In the genomic region with DNA sequence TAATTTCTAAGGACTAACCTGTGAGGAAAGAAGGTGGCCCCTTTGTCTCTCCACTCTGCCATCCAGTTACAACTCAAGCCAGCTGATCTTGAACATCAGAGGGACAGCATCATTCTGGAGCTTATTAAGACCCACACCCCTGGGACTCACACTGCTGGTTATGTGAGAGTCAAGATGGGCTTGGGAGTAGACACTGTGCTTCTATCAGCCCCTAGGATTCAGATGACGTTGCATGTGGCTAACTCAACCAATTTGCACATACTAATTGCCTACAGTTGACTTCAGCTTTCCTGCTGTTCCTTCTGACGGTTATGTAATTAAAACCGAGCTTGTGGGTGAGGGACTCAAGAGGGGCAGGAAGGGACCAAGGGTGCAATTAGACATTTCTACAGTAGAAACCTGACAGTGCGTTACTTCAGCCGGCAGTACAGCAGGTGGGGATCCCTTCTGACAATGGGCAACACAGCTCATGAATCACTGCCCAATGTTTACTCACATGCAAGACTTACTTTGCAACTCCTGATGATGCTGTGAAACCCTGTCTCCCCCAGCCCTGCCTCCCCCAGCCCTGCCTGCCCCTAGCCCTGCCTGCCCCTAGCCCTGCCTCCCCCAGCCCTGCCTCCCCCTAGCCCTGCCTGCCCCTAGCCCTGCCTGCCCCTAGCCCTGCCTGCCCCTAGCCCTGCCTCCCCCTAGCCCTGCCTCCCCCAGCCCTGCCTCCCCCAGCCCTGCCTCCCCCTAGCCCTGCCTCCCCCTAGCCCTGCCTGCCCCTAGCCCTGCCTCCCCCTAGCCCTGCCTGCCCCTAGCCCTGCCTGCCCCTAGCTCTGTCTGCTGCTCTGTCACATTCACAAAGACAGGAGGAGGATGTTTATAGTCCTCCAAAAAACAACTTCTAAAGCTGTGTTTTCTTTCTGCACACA, we compare ENCODE assay signal across 17 mouse cellular contexts.
DNase-seq lines count a peak whose midpoint lies in the region; ATAC-seq lines count a peak whose summit lies in the region.
"Had no signal": no experiment of that assay in that cellular context is flagged by ENCODE, and none has a peak within 500 bp of the region (broad histone marks: within the 10 kb centered on the region; RNA-seq: fewer than 3 reads in every experiment).

No protein-coding gene starts in this region.

- no peak overlapping the region for H3K4me2 ChIP-seq in heart, embryonic 12.5 days
- no peak overlapping the region for H3K4me2 ChIP-seq in kidney, embryonic 15.5 days
- H3K4me2 ChIP-seq: embryonic facial prominence, embryonic 12.5 days; hindbrain, embryonic 14.5 days; liver, embryonic 11.5 days; lung, embryonic 15.5 days; neural tube, embryonic 13.5 days had no signal

- WGBS in heart, embryonic 10.5 days, result 27% methylated on average over 5 of the region's 5 CpGs
- 41% methylated on average over 5 of the region's 5 CpGs for WGBS in heart, embryonic 12.5 days
- 18% methylated on average over 5 of the region's 5 CpGs for WGBS in kidney, embryonic 15.5 days

- ATAC-seq in heart, embryonic 12.5 days (ENCODE audit: insufficient number of reproducible peaks, low FRiP score), result no peak
- peak; percentile 83 for ATAC-seq in kidney, embryonic 15.5 days (replicated peaks; ENCODE audit: low FRiP score)
- ATAC-seq: intestine, postnatal 0 days had no signal

- no peaks in the 10 kb centered on the region for H3K9me3 ChIP-seq in heart, embryonic 10.5 days
- H3K9me3 ChIP-seq in heart, embryonic 12.5 days (replicated peaks), result no peaks in the 10 kb centered on the region
- H3K9me3 ChIP-seq in kidney, embryonic 15.5 days (replicated peaks), result no peaks in the 10 kb centered on the region
- H3K9me3 ChIP-seq: embryonic facial prominence, embryonic 12.5 days; lung, embryonic 15.5 days; neural tube, embryonic 13.5 days had no signal

- no peaks in the 10 kb centered on the region for H3K36me3 ChIP-seq in heart, embryonic 10.5 days
- no peaks in the 10 kb centered on the region for H3K36me3 ChIP-seq in heart, embryonic 12.5 days
- H3K36me3 ChIP-seq in kidney, embryonic 15.5 days, result no peaks in the 10 kb centered on the region
- H3K36me3 ChIP-seq: embryonic facial prominence, embryonic 12.5 days; lung, embryonic 15.5 days; neural tube, embryonic 13.5 days had no signal

- H3K27ac ChIP-seq in heart, embryonic 10.5 days, result no peak overlapping the region
- H3K27ac ChIP-seq in heart, embryonic 12.5 days (ENCODE audit: poor library complexity, severe bottlenecking), result no peak overlapping the region
- H3K27ac ChIP-seq in kidney, embryonic 15.5 days, result 0 out of 2 replicates have a peak overlapping the region, but pooled peaks have one; percentile 18
- H3K27ac ChIP-seq: embryonic facial prominence, embryonic 12.5 days; hindbrain, embryonic 14.5 days; lung, embryonic 15.5 days; neural tube, embryonic 13.5 days had no signal

- H3K27me3 ChIP-seq in heart, embryonic 10.5 days (ENCODE audit: insufficient read depth, poor library complexity, severe bottlenecking), result no peaks in the 10 kb centered on the region
- H3K27me3 ChIP-seq in heart, embryonic 12.5 days (replicated peaks), result no peaks in the 10 kb centered on the region
- H3K27me3 ChIP-seq in kidney, embryonic 15.5 days, result no peaks in the 10 kb centered on the region
- H3K27me3 ChIP-seq: embryonic facial prominence, embryonic 12.5 days; lung, embryonic 15.5 days; neural tube, embryonic 13.5 days had no signal

- no peak overlapping the region for H3K4me3 ChIP-seq in heart, embryonic 10.5 days
- H3K4me3 ChIP-seq in heart, embryonic 12.5 days, result no peak overlapping the region
- no peak overlapping the region for H3K4me3 ChIP-seq in kidney, embryonic 15.5 days (replicated peaks)
- H3K4me3 ChIP-seq: embryonic facial prominence, embryonic 12.5 days; lung, embryonic 15.5 days; neural tube, embryonic 13.5 days had no signal

- no peaks in the 10 kb centered on the region for H3K4me1 ChIP-seq in heart, embryonic 10.5 days
- H3K4me1 ChIP-seq in heart, embryonic 12.5 days (replicated peaks), result no peaks in the 10 kb centered on the region
- 0 out of 2 replicates have a peak, but pooled peaks cover 4% of the 10 kb centered on the region for H3K4me1 ChIP-seq in kidney, embryonic 15.5 days
- H3K4me1 ChIP-seq: embryonic facial prominence, embryonic 12.5 days; lung, embryonic 15.5 days; neural tube, embryonic 13.5 days had no signal

- H3K9ac ChIP-seq in heart, embryonic 12.5 days, result no peak overlapping the region
- no peak overlapping the region for H3K9ac ChIP-seq in kidney, embryonic 15.5 days
- H3K9ac ChIP-seq: embryonic facial prominence, embryonic 12.5 days; hindbrain, embryonic 14.5 days; lung, embryonic 15.5 days; neural tube, embryonic 13.5 days had no signal

- DNase-seq in adrenal gland, postnatal 36 days, result peak; percentile 6 to 9
- no peak for DNase-seq in adrenal gland, adult 8-10 months
- DNase-seq in heart, embryonic 10.5 days (ENCODE audit: low spot score), result peak; percentile 35
- peak; percentile 32 for DNase-seq in ES-CJ7 (ENCODE audit: low read depth, low spot score)
- no peak for DNase-seq in frontal cortex, postnatal 36 days (ENCODE audit: low spot score in 2 of 2)
- DNase-seq in layer of hippocampus, adult 8-10 months (ENCODE audit: low spot score in 2 of 2), result no peak
- DNase-seq: cerebellum, adult 11-12 months; right cerebral cortex, postnatal 4 days; thymus, adult 2 months had no signal

Comparison
In these comparisons a context has a peak if more than half of its experiments do, and no peak if none do; other contexts are left out.
1. DNase-seq: peak in adrenal gland, postnatal 36 days (2 of 2), heart, embryonic 10.5 days (single experiment) and ES-CJ7 (single experiment); none in adrenal gland, adult 8-10 months (single experiment), frontal cortex, postnatal 36 days (0 of 2) and layer of hippocampus, adult 8-10 months (0 of 2).